Mouse (Mus musculus) bone marrow macrophage, adult 2 months (primary cell): Measurements from ENCODE around the gene Mecr. TPM values are rescaled to one million over a fixed set of nuclear protein-coding genes. Genes with fewer than 3 reads are reported as not detected.
"Not testable (repeated sequence)": the region's sequence is repeated elsewhere in the genome, so short reads cannot be mapped to it uniquely, and the experiment has no call there.

ENCODE experiments used
- H3K27ac ChIP-seq: 2 replicates; pipeline ENCODE4 v1.5.1; 2012; ENCODE audit warnings: low read depth, low read length; ENCODE audit not compliant: insufficient read depth
- H3K4me1 ChIP-seq: 2 replicates; pipeline ENCODE4 v1.6.1; 2012; ENCODE audit warnings: low read length; ENCODE audit not compliant: control insufficient read depth, insufficient read depth
- H3K4me3 ChIP-seq: 2 replicates; pipeline ENCODE4 v1.5.1; 2012; ENCODE audit warnings: mild to moderate bottlenecking, low read length, moderate library complexity; ENCODE audit not compliant: insufficient read depth
- CTCF ChIP-seq: IDR thresholded peaks from 2 replicates; pipeline ENCODE4 v1.5.1; 2012; ENCODE audit warnings: low read depth, mild to moderate bottlenecking, low read length, moderate library complexity
- POLR2A ChIP-seq: IDR thresholded peaks from 2 replicates; pipeline ENCODE4 v1.6.1; 2012; ENCODE audit warnings: mild to moderate bottlenecking, low read depth, low read length, borderline replicate concordance
- polyA plus RNA-seq: library from polyadenylated mRNA; stranded (reverse); fragments of >200 nt; gene quantifications from 2 replicates; pipeline ENCODE4 v1.2.4, GENCODE M21; 2012; ENCODE audit not compliant: missing spikeins, insufficient read depth, insufficient read length

The Mecr gene
- 17.5 and 24.5 TPM in 2 replicates for polyA plus RNA-seq

DNA sequence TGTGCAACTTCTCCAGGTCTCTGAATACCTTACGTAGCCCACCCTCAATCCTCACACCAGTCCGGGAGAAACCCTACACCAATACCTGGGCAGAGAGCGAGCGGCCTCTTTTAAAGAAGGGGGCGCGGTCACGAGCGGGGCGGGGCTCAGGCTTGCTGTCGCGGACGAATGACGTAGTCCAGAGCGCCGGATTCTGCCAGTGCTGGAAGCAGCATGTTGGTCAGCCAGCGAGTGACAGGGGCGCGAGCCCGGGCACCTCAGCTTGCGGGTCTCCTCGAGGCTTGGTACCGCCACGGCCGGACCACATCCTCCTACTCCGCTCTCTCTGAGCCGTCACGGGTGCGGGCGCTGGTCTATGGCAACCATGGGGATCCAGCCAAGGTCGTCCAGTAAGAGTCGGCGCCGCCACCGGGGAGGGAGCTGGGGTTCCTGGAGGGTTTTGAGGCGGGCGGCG is at the start of gene Mecr:
Mecr (plus strand) TSS at position 181 of the 454 bp plus-strand sequence.
- H3K27ac ChIP-seq = no peak within 1 kb of the TSS
- H3K4me3 ChIP-seq = peak within 1 kb of the TSS; percentile 88
- H3K4me1 ChIP-seq = peaks cover 4% of the 10 kb centered on the region; the same call in 1 of the 2 replicates
- TF ChIP-seq CTCF = no peak
- TF ChIP-seq POLR2A = no peak

DNA sequence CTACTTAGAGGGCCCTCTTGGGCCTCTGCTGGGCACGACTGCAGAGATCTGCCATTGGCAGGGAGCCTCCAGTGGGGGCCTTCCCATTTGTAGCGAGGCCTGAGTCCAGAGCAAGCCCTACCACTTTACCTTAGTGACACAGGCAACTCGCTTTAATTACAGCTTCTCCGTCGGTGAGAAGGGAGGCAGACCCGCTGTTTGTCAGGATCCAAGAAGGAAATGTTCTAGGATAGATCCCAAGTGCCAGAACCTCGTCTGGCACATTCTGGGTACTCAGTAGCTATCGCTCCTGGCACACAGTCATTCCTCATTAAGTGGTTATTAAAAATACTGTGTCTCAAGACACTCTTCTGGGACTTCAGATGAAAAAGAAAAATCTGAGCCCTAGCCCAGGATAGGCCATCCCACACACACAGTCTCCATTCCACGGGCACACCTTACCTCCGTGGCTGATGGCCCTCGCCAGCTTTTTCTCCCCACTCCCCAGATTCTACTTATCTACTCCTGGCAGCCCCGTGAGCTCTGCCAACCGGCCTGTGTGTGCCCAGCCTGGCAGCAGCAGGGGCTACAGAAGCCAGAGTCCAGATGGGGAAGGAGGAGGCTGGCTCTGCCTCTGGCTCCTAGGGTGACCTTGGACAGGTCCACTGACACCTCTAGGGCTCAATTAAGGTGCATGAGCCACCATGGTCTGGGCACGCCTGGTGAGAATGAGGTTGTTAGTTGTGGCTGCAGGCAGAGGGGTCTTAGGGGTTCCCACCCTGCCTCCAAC is 46.8 kb upstream of the Mecr start:
- H3K4me3 ChIP-seq = no peak overlapping the region
- H3K27ac ChIP-seq = no peak overlapping the region
- no peaks in the 10 kb centered on the region for H3K4me1 ChIP-seq
- no peak for TF ChIP-seq POLR2A
- TF ChIP-seq CTCF = no peak

DNA sequence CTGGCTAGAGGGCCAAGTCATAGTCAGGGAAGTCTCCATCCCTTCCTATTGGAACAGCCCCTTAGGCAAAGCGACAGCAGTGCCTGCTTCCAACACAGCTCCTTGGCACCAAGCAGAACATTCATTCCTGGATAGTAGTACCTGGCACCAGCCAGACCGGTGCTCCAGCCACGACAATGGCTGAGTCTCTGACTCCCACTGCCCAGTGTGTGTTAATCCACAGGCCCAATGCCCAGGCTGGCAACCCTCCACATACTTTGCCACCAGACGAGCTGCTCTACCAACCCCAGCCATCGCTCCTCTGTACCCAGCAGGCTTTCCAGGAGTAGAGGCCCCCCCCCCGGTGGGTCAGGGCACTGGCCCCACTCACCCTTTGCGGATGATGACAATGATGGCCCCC is 45.8 kb upstream of the Mecr start:
- no peaks in the 10 kb centered on the region for H3K4me1 ChIP-seq
- TF ChIP-seq CTCF = no peak
- TF ChIP-seq POLR2A = no peak

DNA sequence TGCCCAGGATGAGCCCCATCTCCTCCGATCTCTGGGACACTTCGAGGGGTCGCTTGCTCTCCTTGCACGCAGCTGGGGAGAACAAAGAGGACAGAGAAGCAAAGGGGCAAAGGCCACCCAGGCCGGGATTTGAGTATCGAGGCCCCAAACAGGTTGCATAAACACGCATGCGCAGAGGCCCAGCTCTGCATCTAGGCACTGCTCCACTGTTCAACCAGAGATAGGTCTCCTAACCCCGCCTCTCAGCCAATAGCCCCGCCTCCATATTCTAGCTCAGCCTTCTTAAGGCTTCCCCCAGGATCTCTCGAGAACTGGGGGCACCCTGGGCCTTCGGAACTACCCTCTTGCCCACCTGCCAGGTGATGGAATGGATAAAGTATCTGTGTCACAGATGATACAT is 45.4 kb upstream of the Mecr start:
- Histone ChIP-seq H3K4me3 (no peak overlapping the region), H3K4me1 (no peaks in the 10 kb centered on the region), H3K27ac (no peak overlapping the region)
- TF ChIP-seq CTCF (no peak), POLR2A (no peak)

More for the DNA sequence above, 45.8 kb upstream of the Mecr start:
- Histone ChIP-seq H3K4me3 (no peak overlapping the region), H3K27ac (no peak overlapping the region)

DNA sequence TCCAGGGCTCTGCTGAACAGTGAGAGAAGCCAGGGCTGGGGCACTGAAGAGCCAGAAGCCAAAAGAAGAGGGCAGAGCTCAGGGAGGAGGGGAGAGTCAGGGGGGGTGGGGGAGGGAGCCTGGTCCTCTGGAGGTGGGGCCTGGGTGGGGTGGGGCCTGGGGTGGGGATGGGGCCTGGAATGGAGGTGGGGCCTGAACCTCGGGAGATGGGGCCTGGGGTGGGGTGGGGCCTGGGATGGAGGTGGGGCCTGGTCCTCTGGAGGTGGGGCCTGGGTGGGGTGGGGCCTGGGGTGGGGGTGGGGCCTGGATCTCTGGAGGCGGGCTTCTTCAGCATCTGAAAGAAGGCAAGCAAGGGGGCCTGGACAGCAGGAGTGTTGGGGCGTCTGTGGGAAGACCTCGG is 44.3 kb upstream of the Mecr start:
- Histone ChIP-seq H3K4me1 (no peaks in the 10 kb centered on the region), H3K27ac (no peak overlapping the region), H3K4me3 (no peak overlapping the region)
- TF ChIP-seq CTCF (no peak), POLR2A (no peak)

DNA sequence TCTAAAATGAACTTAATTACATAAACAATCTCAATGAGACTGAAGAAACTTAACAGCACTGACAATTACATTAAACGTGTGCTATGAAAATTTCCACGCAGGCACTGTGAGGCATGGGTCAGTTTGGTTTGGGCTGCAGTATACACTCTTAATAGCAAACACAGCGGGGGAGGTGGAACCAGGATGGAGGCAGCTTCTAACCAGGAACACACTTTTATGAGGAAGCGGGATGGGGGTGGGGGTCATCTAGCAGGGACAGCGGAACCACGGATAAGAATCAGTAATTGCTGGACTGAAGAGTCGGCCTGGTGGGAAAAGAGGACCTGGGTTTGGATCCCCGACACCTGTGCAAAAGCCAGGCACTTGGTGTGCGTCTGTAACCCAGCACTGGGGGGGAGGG is 39.4 kb upstream of the Mecr start:
- H3K4me3 ChIP-seq = no peak overlapping the region
- TF ChIP-seq POLR2A (no peak), CTCF (no peak)

DNA sequence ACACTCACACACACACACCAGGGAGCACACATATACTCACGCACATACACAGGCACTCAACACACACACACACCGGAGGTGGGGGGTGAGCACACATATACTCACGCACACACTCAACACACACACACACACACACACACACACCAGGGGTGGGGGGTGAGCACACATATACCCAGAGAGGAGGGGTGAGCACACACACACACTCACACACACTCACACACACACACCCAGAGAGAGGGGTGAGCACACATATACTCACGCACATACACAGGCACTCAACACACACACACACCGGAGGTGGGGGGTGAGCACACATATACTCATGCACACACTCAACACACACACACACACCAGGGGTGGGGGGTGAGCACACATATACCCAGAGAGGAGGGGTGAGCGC is 38.5 kb upstream of the Mecr start:
- H3K27ac ChIP-seq, H3K4me3 ChIP-seq, H3K4me1 ChIP-seq: not testable (repeated sequence)

More for the DNA sequence above, 39.4 kb upstream of the Mecr start:
- no peaks in the 10 kb centered on the region for H3K4me1 ChIP-seq
- H3K27ac ChIP-seq = no peak overlapping the region

DNA sequence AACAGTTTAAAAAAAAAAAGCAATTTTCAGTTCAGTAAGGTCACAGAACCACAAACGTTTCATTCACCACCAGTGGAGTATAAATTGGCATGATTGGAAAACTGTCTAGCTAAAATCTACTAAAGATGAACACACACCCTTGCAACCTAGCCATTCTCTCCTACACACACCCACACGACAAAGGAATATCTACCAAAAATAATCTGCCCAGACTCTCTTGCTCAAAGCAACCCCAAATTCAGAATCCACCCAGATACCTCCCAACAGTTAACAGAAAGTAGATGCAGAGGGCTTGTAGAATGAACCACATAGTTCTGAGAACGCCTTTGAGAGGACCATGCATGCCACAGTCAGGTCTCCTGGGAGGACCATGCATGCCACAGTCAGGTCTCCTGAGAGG is 38.0 kb upstream of the Mecr start:
- Histone ChIP-seq H3K27ac (no peak overlapping the region), H3K4me1 (no peaks in the 10 kb centered on the region), H3K4me3 (no peak overlapping the region)
- TF ChIP-seq POLR2A (no peak), CTCF (no peak)

DNA sequence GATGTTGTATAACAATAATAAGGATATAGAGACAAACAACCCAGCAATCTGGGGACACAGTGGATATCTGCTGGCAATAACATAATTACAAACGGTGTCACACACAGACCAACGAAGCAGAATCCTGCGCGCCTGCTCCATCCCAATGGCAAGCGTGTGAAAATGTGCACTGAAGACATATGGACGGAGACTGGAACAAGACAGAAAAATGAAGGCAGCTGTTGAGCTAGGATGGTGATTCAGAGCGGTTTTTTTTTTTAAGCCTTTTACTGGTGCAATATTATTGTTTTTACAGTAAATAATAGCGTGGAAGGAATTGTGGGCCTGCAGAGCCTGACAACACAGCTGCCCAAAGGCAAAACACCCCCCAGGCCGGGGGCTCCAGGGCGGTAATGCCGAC is 30.8 kb upstream of the Mecr start:
- Histone ChIP-seq H3K4me3 (no peak overlapping the region), H3K4me1 (no peaks in the 10 kb centered on the region), H3K27ac (no peak overlapping the region)
- TF ChIP-seq POLR2A = no peak
- TF ChIP-seq CTCF = no peak

DNA sequence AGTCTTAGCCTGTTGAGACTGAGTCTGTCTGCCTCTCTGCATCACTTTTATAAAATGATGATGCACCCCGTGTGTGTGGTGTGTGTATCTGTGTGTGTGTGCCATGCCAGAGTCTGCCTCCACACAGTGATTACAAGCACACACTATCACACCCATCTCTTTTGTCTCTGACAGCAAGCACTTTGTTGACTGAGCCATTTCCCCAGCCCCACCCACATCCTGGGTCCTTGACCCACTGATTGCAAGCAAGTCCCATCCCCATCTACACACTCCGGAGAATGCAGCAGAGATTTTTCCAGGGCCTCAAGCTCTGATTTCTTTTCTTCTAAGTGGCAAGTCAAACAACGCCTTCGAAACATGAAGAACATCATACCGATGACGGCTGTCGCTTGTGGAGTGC is 29.5 kb upstream of the Mecr start:
- TF ChIP-seq POLR2A (no peak), CTCF (no peak)
- Histone ChIP-seq H3K4me1 (no peaks in the 10 kb centered on the region), H3K27ac (no peak overlapping the region), H3K4me3 (no peak overlapping the region)

DNA sequence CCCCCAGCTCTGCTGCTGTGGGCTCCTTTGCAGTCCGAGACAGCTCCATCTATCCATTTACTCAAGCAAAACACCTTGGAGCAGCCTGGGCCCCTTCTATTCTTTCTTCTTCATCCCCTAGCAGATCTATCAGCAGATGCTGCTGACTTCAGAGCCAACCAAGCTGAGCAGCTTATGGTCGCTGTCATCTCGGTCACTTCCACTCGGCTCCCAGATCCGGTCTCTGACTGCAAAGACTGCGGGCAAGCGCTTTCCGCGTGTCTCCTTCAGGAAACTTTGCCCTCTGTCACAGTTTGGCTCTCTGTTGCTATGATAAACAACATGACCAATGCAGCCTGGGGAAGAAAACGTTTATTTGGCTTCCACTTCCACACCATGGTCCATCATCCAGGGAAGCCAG is 28.4 kb upstream of the Mecr start:
- Histone ChIP-seq H3K4me1 (no peaks in the 10 kb centered on the region), H3K4me3 (no peak overlapping the region), H3K27ac (no peak overlapping the region)
- TF ChIP-seq POLR2A (no peak), CTCF (no peak)
